Mouse (Mus musculus): ENCODE results near the gene Gpa33.

DNA sequence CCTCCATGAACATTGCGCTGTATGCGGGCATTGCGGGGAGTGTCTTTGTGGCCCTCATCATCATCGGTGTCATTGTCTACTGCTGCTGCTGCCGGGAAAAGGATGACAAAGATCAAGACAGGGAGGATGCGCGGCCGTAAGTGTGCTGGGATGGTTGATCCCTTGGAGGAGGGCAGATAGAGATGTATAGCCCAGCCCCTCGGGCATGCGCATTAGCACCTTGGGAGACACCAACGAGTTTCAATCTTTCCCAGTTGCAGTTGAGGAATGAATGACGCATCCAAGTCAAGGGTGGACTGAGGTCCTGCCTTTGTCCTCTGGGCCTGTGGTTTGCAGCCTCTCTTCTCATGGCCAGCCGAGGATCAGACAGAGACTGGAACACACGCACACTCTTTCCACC is 34.5 kb downstream of the Gpa33 start:
- TF ChIP-seq CTCF (IDR thresholded peaks at IDR 0.05; ENCODE audit: borderline replicate concordance, extremely low read depth, insufficient read depth, insufficient read length): no peak
- TF ChIP-seq POLR2A (IDR thresholded peaks at IDR 0.05; ENCODE audit: borderline replicate concordance, extremely low read depth, insufficient read depth, insufficient read length, poor library complexity, severe bottlenecking): no peak
